Mouse (Mus musculus) heart, adult 2 months (tissue): ENCODE data around the gene Reep6. TPM values are rescaled to one million over a fixed set of nuclear protein-coding genes. Genes with fewer than 3 reads are reported as not detected.
A peak's percentile ranks its signal among the peaks of the same experiment; 100 is the strongest.

Experiments
- DNase-seq, 2 experiments: peaks; one replicate each; pipeline ENCODE4 v3.0.0; 2021
- H3K27ac ChIP-seq: fragments of 200-600 bp; 2 replicates; pipeline ENCODE4 v1.8.1; 2022
- H3K27me3 ChIP-seq: fragments of 200-500 bp; 2 replicates; pipeline ENCODE4 v1.6.1; 2012; ENCODE audit warnings: mild to moderate bottlenecking, low read length, inconsistent platforms, mixed read lengths; ENCODE audit not compliant: control insufficient read depth, insufficient read depth
- H3K36me3 ChIP-seq: fragments of 200-500 bp; 2 replicates; pipeline ENCODE4 v1.6.1; 2012; ENCODE audit warnings: low read length, inconsistent platforms; ENCODE audit not compliant: control insufficient read depth, insufficient read depth
- H3K4me1 ChIP-seq: fragments of 200-500 bp; 2 replicates; pipeline ENCODE4 v1.6.1; 2011; ENCODE audit warnings: low read length; ENCODE audit not compliant: control insufficient read depth, insufficient read depth
- H3K4me3 ChIP-seq: fragments of 200-600 bp; 2 replicates; pipeline ENCODE4 v1.8.1; 2022
- H3K79me2 ChIP-seq: fragments of 200-500 bp; replicated peaks from 2 replicates; pipeline ENCODE4 v1.6.1; 2012; ENCODE audit warnings: mild to moderate bottlenecking, inconsistent platforms, low read length, moderate library complexity, mixed read lengths; ENCODE audit not compliant: control insufficient read depth, insufficient read depth
- H3K9ac ChIP-seq: fragments of 200-500 bp; 2 replicates; pipeline ENCODE4 v1.6.1; 2012; ENCODE audit warnings: low read depth, mild to moderate bottlenecking, control low read depth, inconsistent platforms, low read length, mixed read lengths
- CTCF ChIP-seq: fragments of 200-600 bp; IDR thresholded peaks from 2 replicates; pipeline ENCODE4 v1.8.1; 2022; ENCODE audit warnings: antibody characterized with exemption, mild to moderate bottlenecking, moderate library complexity
- EP300 ChIP-seq: fragments of 200-500 bp; IDR thresholded peaks from 2 replicates; pipeline ENCODE4 v1.6.1; 2011; ENCODE audit warnings: low read depth, low read length, control low read depth; ENCODE audit not compliant: insufficient read depth
- POLR2A ChIP-seq: fragments of 200-500 bp; IDR thresholded peaks from 2 replicates; pipeline ENCODE4 v1.6.1; 2011; ENCODE audit warnings: mild to moderate bottlenecking, low read depth, low read length, control low read depth; ENCODE audit not compliant: insufficient read depth
- WGBS: fragments of 180-500 bp; shearing (Covaris S2); methylation state at CpG from one replicate; pipeline ENCODE4 v1.1.7; 2018; 5-methylcytosine and 5-hydroxymethylcytosine counted together
- intact Hi-C: fragments of 180-260 bp; cut with DNase I; formaldehyde crosslinking; loops from one replicate; pipeline ENCODE4 v1.15.1; 2025
- polyA plus RNA-seq: library from polyadenylated mRNA; depleted of rRNA; stranded (reverse); fragments of >200 nt; gene quantifications from 2 replicates; pipeline ENCODE4 v1.2.3, GENCODE M21; 2012
- total RNA-seq, 2 experiments: library from RNA; stranded (reverse); gene quantifications; 2 replicates each; pipeline ENCODE4 v1.2.3; 2021

The Reep6 gene
- total and polyA plus RNA-seq, 3 experiments, result 2.8 to 4.1 (median 3.6) TPM

- peak; percentile 88 for TF ChIP-seq CTCF
- peak; percentile 57; the same call in 1 of the 2 replicates for TF ChIP-seq EP300
- no peak; the same call in 1 of the 2 replicates for TF ChIP-seq POLR2A
- 3% methylated on average over 26 of the region's 26 CpGs for WGBS
- H3K27ac ChIP-seq, result peak within 1 kb of the TSS; percentile 41
- no peaks in the 10 kb centered on the region for H3K36me3 ChIP-seq
- no peaks in the 10 kb centered on the region for H3K79me2 ChIP-seq
- H3K4me3 ChIP-seq, result peak within 1 kb of the TSS; percentile 45
- H3K9ac ChIP-seq, result peak within 1 kb of the TSS; percentile 51
- peaks cover 7% of the 10 kb centered on the region for H3K4me1 ChIP-seq
- peak; percentile 81 to 83 for DNase-seq
- H3K27me3 ChIP-seq, result no peaks in the 10 kb centered on the region; the same call in 1 of the 2 replicates
- intact Hi-C loops, result loop anchor here (1.0 to 10.0 kb wide), 4 partner anchors 24 to 259 kb away; partner anchors contain the start of gene 2310011J03Rik
Measured at GRCm38 (mm10) chr10:80295618-80296425, 33.9 kb upstream of the Reep6 start, which contains the start of gene Apc2. Gene Apc2 (plus strand): TSS chr10:80295977.

GRCm38 (mm10) chr10:80296824-80297223, 32.9 kb upstream of the Reep6 start:
- Histone ChIP-seq H3K4me1 (peaks cover 9% of the 10 kb centered on the region), H3K4me3 (no peak overlapping the region), H3K36me3 (no peaks in the 10 kb centered on the region), H3K79me2 (no peaks in the 10 kb centered on the region), H3K27ac (no peak overlapping the region), H3K27me3 (no peaks in the 10 kb centered on the region; the same call in 1 of the 2 replicates), H3K9ac (no peak overlapping the region)
- no peak for TF ChIP-seq EP300
- TF ChIP-seq CTCF, result no peak
- no peak for TF ChIP-seq POLR2A
- DNase-seq, result no peak
- WGBS, result 77% methylated on average over 5 of the region's 5 CpGs
- intact Hi-C loops, result loop anchor here (10.0 kb wide), 1 partner anchor 258 kb away; no protein-coding TSS in a partner anchor

GRCm38 (mm10) chr10:80297526-80298133, 32.1 kb upstream of the Reep6 start:
- intact Hi-C loops, result loop anchor here (10.0 kb wide), 1 partner anchor 257 kb away; no protein-coding TSS in a partner anchor
- 52% methylated on average over 8 of the region's 8 CpGs for WGBS
- TF ChIP-seq CTCF, result no peak
- TF ChIP-seq EP300, result no peak
- TF ChIP-seq POLR2A, result no peak
- Histone ChIP-seq H3K9ac (no peak overlapping the region), H3K36me3 (no peaks in the 10 kb centered on the region), H3K27ac (no peak overlapping the region), H3K4me3 (no peak overlapping the region), H3K4me1 (peaks cover 10% of the 10 kb centered on the region), H3K79me2 (no peaks in the 10 kb centered on the region), H3K27me3 (no peaks in the 10 kb centered on the region; the same call in 1 of the 2 replicates)
- no peak for DNase-seq

GRCm38 (mm10) chr10:80298571-80299281, 31.0 kb upstream of the Reep6 start:
- intact Hi-C loops, result loop anchor here (10.0 kb wide), 1 partner anchor 256 kb away; no protein-coding TSS in a partner anchor
- Histone ChIP-seq H3K36me3 (no peaks in the 10 kb centered on the region), H3K79me2 (no peaks in the 10 kb centered on the region), H3K9ac (no peak overlapping the region), H3K27me3 (no peaks in the 10 kb centered on the region; the same call in 1 of the 2 replicates), H3K4me1 (peaks cover 5% of the 10 kb centered on the region), H3K27ac (no peak overlapping the region), H3K4me3 (no peak overlapping the region)
- TF ChIP-seq EP300 (no peak), POLR2A (no peak), CTCF (no peak)
- 10% methylated on average over 26 of the region's 26 CpGs for WGBS
- peak; percentile 50 to 54 for DNase-seq

- TF ChIP-seq CTCF (no peak), POLR2A (no peak), EP300 (no peak)
- intact Hi-C loops, result loop anchor here (10.0 kb wide), 1 partner anchor 256 kb away; no protein-coding TSS in a partner anchor
- no peaks in the 10 kb centered on the region for H3K79me2 ChIP-seq
- H3K27me3 ChIP-seq, result no peaks in the 10 kb centered on the region; the same call in 1 of the 2 replicates
- no peaks in the 10 kb centered on the region for H3K36me3 ChIP-seq
- H3K27ac ChIP-seq, result no peak overlapping the region
- no peak for DNase-seq
- no peak overlapping the region for H3K9ac ChIP-seq
- 25% methylated on average over 15 of the region's 15 CpGs for WGBS
- H3K4me1 ChIP-seq, result peaks cover 5% of the 10 kb centered on the region
- H3K4me3 ChIP-seq, result no peak overlapping the region
Measured at GRCm38 (mm10) chr10:80299301-80299700, 30.5 kb upstream of the Reep6 start.
